In genomic region chrX:71051361-71052114, GRCm38 (mm10) we compare ENCODE assay signal across 8 mouse cellular contexts. TPM values are rescaled to one million over a fixed set of nuclear protein-coding genes. Genes with fewer than 3 reads are reported as not detected.
DNase-seq lines count a peak whose midpoint lies in the region; ATAC-seq lines count a peak whose summit lies in the region.

No protein-coding gene starts in this region.

- H3K9me3 ChIP-seq in intestine, embryonic 15.5 days = no peaks in the 10 kb centered on the region
- no peaks in the 10 kb centered on the region; the same call in 1 of the 2 replicates for H3K9me3 ChIP-seq in limb, embryonic 15.5 days
- H3K9me3 ChIP-seq in neural tube, embryonic 14.5 days (ENCODE audit: control insufficient read depth, low read length) = no peaks in the 10 kb centered on the region

- H3K4me2 ChIP-seq in intestine, embryonic 15.5 days (replicated peaks) = peak overlapping the region; percentile 80
- peak overlapping the region; percentile 67 for H3K4me2 ChIP-seq in limb, embryonic 15.5 days
- H3K4me2 ChIP-seq in neural tube, embryonic 14.5 days (ENCODE audit: low read depth, low read length) = peak overlapping the region; percentile 59

- peak; percentile 42 for ATAC-seq in intestine, embryonic 15.5 days
- ATAC-seq in limb, embryonic 15.5 days (ENCODE audit: insufficient number of reproducible peaks, low FRiP score, low TSS enrichment, low read depth) = no peak
- peak; percentile 71 for ATAC-seq in neural tube, embryonic 14.5 days (ENCODE audit: low read depth)

- WGBS in intestine, embryonic 15.5 days = 24% methylated on average over 30 of the region's 30 CpGs
- WGBS in limb, embryonic 15.5 days = 25% methylated on average over 30 of the region's 30 CpGs
- 16% methylated on average over 29 of the region's 30 CpGs for WGBS in neural tube, embryonic 14.5 days

- H3K27me3 ChIP-seq in intestine, embryonic 15.5 days (replicated peaks) = peaks cover 14% of the 10 kb centered on the region
- peaks cover 63% of the 10 kb centered on the region for H3K27me3 ChIP-seq in limb, embryonic 15.5 days
- no peaks in the 10 kb centered on the region for H3K27me3 ChIP-seq in neural tube, embryonic 14.5 days (ENCODE audit: control insufficient read depth, insufficient read depth, low read length)

- DNase-seq in left cerebral cortex, adult 18-20 months (ENCODE audit: low spot score in 2 of 2) = peak; percentile 15 to 20
- DNase-seq in left cerebral cortex, adult 11 months (ENCODE audit: low spot score) = no peak
- peak; percentile 50 for DNase-seq in cerebellum, adult 9-10 months
- DNase-seq in frontal cortex, postnatal 25 days (ENCODE audit: low spot score in 2 of 2) = peak; percentile 4 to 12
- DNase-seq in spleen, adult 12 weeks (ENCODE audit: low spot score) = no peak

- no peak overlapping the region for H3K27ac ChIP-seq in intestine, embryonic 15.5 days
- H3K27ac ChIP-seq in limb, embryonic 15.5 days = no peak overlapping the region
- H3K27ac ChIP-seq in neural tube, embryonic 14.5 days (ENCODE audit: low read depth, low read length) = peak overlapping the region; percentile 75

- H3K4me3 ChIP-seq in intestine, embryonic 15.5 days (replicated peaks) = peak overlapping the region; percentile 45
- H3K4me3 ChIP-seq in limb, embryonic 15.5 days = peak overlapping the region; percentile 47
- H3K4me3 ChIP-seq in neural tube, embryonic 14.5 days (ENCODE audit: low read depth, low read length) = peak overlapping the region; percentile 46

- no peaks in the 10 kb centered on the region for H3K4me1 ChIP-seq in intestine, embryonic 15.5 days (replicated peaks)
- peaks cover 2% of the 10 kb centered on the region; the same call in 1 of the 2 replicates for H3K4me1 ChIP-seq in limb, embryonic 15.5 days
- H3K4me1 ChIP-seq in neural tube, embryonic 14.5 days (ENCODE audit: control insufficient read depth, insufficient read depth, low read length) = no peaks in the 10 kb centered on the region; the same call in 1 of the 2 replicates

- H3K36me3 ChIP-seq in intestine, embryonic 15.5 days = no peaks in the 10 kb centered on the region
- no peaks in the 10 kb centered on the region for H3K36me3 ChIP-seq in limb, embryonic 15.5 days
- no peaks in the 10 kb centered on the region for H3K36me3 ChIP-seq in neural tube, embryonic 14.5 days (ENCODE audit: control insufficient read depth, insufficient read depth, low read length)

- H3K9ac ChIP-seq in intestine, embryonic 15.5 days = peak overlapping the region; percentile 45
- 0 out of 2 replicates have a peak overlapping the region, but pooled peaks have one; percentile 4 for H3K9ac ChIP-seq in limb, embryonic 15.5 days
- peak overlapping the region; percentile 59 for H3K9ac ChIP-seq in neural tube, embryonic 14.5 days (replicated peaks; ENCODE audit: low read depth, low read length)

RNA-seq across cellular contexts. Expression of gene Mamld1, which starts 1.5 kb away (rescaled TPM):
- total RNA-seq in left cerebral cortex, adult 18-20 months (2021) = 10 to 100 TPM; 30.0 to 40.4 TPM
- 1.5 and 1.7 TPM in 2 replicates for polyA plus RNA-seq in intestine, embryonic 15.5 days (2015; fragmentation: Nextera tagmentation; extraction: Ambion mirVana)
- 1.4 and 1.8 TPM in 2 replicates for polyA plus RNA-seq in limb, embryonic 15.5 days (2015; fragmentation: Nextera tagmentation; extraction: Ambion mirVana)
- polyA plus RNA-seq in neural tube, embryonic 14.5 days (2014; fragmentation: Nextera tagmentation; extraction: Ambion mirVana) = 9.8 and 9.9 TPM in 2 replicates

Comparison
In these comparisons a context has a peak if more than half of its experiments do, and no peak if none do; other contexts are left out.
1. DNase-seq: peak in left cerebral cortex, adult 18-20 months (2 of 2), cerebellum, adult 9-10 months (single experiment) and frontal cortex, postnatal 25 days (2 of 2); none in left cerebral cortex, adult 11 months (single experiment) and spleen, adult 12 weeks (single experiment).
2. H3K9ac ChIP-seq: peak in every context shown above with its lines; median percentile 59 in neural tube, embryonic 14.5 days; 45 in intestine, embryonic 15.5 days; 4 in limb, embryonic 15.5 days.
3. Peak in every context shown above with its lines, with median percentiles within 50 percentile points of each other: H3K4me2 ChIP-seq and H3K4me3 ChIP-seq.